Mouse (Mus musculus): ENCODE measurements around the gene Xlr3a. TPM values are rescaled to one million over a fixed set of nuclear protein-coding genes. Genes with fewer than 3 reads are reported as not detected.

Gene Xlr3a
- polyA plus RNA-seq, 1 experiment from 2014 or later = 3.8 TPM

GRCm38 (mm10) chrX:73062323-73062722, 34.6 kb downstream of the Xlr3a start:
- Histone ChIP-seq H3K4me3 (ENCODE audit: low read depth, low read length) (no peak overlapping the region), H3K9ac (ENCODE audit: low read length) (no peak overlapping the region), H3K4me1 (ENCODE audit: control insufficient read depth, insufficient read depth, low read length) (no peaks in the 10 kb centered on the region), H3K36me3 (ENCODE audit: control insufficient read depth, insufficient read depth, low read length) (no peaks in the 10 kb centered on the region), H3K27me3 (ENCODE audit: control insufficient read depth, insufficient read depth, low read length) (no peaks in the 10 kb centered on the region), H3K27ac (ENCODE audit: low read depth, low read length) (no peak overlapping the region), H3K4me2 (no peak overlapping the region), H3K9me3 (ENCODE audit: control insufficient read depth, low read length) (no peaks in the 10 kb centered on the region)
- DNase-seq (ENCODE audit: low spot score, missing footprints) (no peak), ATAC-seq (ENCODE audit: low FRiP score) (no peak)
- WGBS = 55% methylated on average over 5 of the region's 5 CpGs

DNA sequence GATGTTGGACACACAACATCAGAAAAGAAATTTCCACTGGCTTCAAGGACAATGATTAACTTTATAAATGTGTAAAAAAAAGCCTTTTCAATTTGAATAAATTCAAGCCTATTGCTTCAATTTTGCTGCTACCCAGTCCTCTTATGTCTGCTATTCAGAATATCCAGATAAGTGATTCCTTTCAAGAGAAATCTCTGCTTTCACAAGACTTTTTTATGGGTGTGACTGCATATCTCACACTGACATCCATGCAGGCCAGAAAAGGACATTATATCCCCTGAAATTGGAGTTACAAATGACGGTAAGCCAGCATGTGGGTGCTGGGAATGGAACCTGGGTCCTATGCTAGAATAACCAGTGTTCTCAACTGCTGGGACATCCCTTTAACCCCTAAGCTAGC, 35.4 kb downstream of the Xlr3a start:
- Histone ChIP-seq H3K4me1 (ENCODE audit: control insufficient read depth, insufficient read depth, low read length) (no peaks in the 10 kb centered on the region), H3K9me3 (ENCODE audit: control insufficient read depth, low read length) (no peaks in the 10 kb centered on the region), H3K27ac (ENCODE audit: low read depth, low read length) (no peak overlapping the region), H3K9ac (ENCODE audit: low read length) (no peak overlapping the region), H3K27me3 (ENCODE audit: control insufficient read depth, insufficient read depth, low read length) (no peaks in the 10 kb centered on the region), H3K4me2 (no peak overlapping the region), H3K36me3 (ENCODE audit: control insufficient read depth, insufficient read depth, low read length) (no peaks in the 10 kb centered on the region), H3K4me3 (ENCODE audit: low read depth, low read length) (no peak overlapping the region)
- no peak for ATAC-seq (ENCODE audit: low FRiP score)
- WGBS = 81% methylated on average over 1 of the region's 1 CpGs
- DNase-seq (ENCODE audit: low spot score, missing footprints) = no peak

DNA sequence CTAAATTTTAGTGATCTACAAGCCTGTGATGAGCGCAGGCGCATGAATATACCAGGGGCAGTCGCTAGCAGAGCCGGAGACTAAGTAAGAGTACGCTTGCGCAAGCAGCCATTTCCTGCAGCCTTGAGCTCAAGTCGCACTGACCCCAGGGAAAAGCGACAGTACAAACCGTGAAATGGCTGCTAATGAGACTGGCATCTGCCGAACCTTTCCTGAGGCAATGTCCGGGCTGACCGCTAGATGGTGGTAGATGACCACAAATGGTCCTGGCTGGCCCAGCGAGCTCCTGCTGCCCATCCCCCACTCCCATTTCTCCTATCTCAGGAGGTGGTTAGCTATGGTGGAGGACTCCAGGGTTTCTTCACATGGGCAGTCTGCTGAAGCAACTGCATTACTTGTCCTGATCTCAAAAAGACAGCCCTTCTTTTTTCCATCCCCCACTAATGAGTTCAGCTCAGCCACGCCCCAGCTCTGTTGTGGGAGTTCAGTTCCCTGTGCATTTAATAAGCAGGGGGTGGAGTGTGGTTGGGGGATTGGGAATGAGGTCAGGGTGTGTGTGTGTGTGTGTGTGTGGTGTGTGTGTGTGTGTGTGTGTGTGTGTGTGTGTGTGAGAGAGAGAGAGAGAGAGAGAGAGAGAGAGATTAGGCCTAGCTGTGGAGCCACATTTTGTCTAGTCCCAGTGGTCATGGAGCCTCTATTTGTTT, 42.9 kb downstream of the Xlr3a start:
- no peak overlapping the region for H3K4me3 ChIP-seq (ENCODE audit: low read depth, low read length)
- ATAC-seq (ENCODE audit: low FRiP score) (peak; percentile 96), DNase-seq (ENCODE audit: low spot score, missing footprints) (peak; percentile 99)
- H3K27me3 ChIP-seq (ENCODE audit: control insufficient read depth, insufficient read depth, low read length) = no peaks in the 10 kb centered on the region
- H3K36me3 ChIP-seq (ENCODE audit: control insufficient read depth, insufficient read depth, low read length) = no peaks in the 10 kb centered on the region
- no peak overlapping the region for H3K4me2 ChIP-seq
- H3K27ac ChIP-seq (ENCODE audit: low read depth, low read length) = no peak overlapping the region
- 16% methylated on average over 14 of the region's 14 CpGs for WGBS
- H3K9me3 ChIP-seq (ENCODE audit: control insufficient read depth, low read length) = no peaks in the 10 kb centered on the region
- H3K9ac ChIP-seq (ENCODE audit: low read length) = no peak overlapping the region
- no peaks in the 10 kb centered on the region for H3K4me1 ChIP-seq (ENCODE audit: control insufficient read depth, insufficient read depth, low read length)

DNA sequence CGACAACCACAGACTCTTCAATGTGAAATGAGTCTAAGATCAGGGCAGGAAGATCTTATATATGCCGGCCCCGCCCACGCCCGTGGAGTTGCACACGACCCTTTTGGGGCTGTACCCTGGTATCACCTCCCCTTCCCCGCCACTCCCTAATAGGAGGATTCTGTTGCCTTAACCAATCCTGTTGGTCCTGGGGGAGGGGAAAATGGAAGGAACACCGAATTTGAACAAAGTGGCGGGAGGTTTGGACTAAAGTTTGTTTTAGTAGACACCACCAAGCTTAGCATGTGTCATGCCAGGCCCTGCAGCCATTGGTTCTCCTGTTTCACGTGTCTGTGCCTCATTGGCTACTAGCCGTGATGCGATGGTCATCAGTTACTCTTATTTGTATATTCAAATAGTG, 57.2 kb downstream of the Xlr3a start:
- ATAC-seq (ENCODE audit: low FRiP score) = no peak
- 76% methylated on average over 12 of the region's 12 CpGs for WGBS
- H3K9ac ChIP-seq (ENCODE audit: low read length) = no peak overlapping the region

GRCm38 (mm10) chrX:73038831-73039230, 58.1 kb downstream of the Xlr3a start:
- Histone ChIP-seq H3K4me3 (ENCODE audit: low read depth, low read length) (no peak overlapping the region), H3K4me1 (ENCODE audit: control insufficient read depth, insufficient read depth, low read length) (no peaks in the 10 kb centered on the region), H3K9me3 (ENCODE audit: control insufficient read depth, low read length) (no peaks in the 10 kb centered on the region), H3K9ac (ENCODE audit: low read length) (no peak overlapping the region), H3K4me2 (no peak overlapping the region), H3K27me3 (ENCODE audit: control insufficient read depth, insufficient read depth, low read length) (no peaks in the 10 kb centered on the region), H3K27ac (ENCODE audit: low read depth, low read length) (no peak overlapping the region), H3K36me3 (ENCODE audit: control insufficient read depth, insufficient read depth, low read length) (no peaks in the 10 kb centered on the region)
- no peak for DNase-seq (ENCODE audit: low spot score, missing footprints)
- no peak for ATAC-seq (ENCODE audit: low FRiP score)
- 85% methylated on average over 8 of the region's 8 CpGs for WGBS

More for the DNA sequence above, 57.2 kb downstream of the Xlr3a start:
- no peak overlapping the region for H3K4me2 ChIP-seq
- H3K9me3 ChIP-seq (ENCODE audit: control insufficient read depth, low read length) = no peaks in the 10 kb centered on the region
- DNase-seq (ENCODE audit: low spot score, missing footprints) = no peak
- no peaks in the 10 kb centered on the region for H3K4me1 ChIP-seq (ENCODE audit: control insufficient read depth, insufficient read depth, low read length)
- H3K27me3 ChIP-seq (ENCODE audit: control insufficient read depth, insufficient read depth, low read length) = no peaks in the 10 kb centered on the region
- no peaks in the 10 kb centered on the region for H3K36me3 ChIP-seq (ENCODE audit: control insufficient read depth, insufficient read depth, low read length)
- H3K27ac ChIP-seq (ENCODE audit: low read depth, low read length) = no peak overlapping the region
- no peak overlapping the region for H3K4me3 ChIP-seq (ENCODE audit: low read depth, low read length)

DNA sequence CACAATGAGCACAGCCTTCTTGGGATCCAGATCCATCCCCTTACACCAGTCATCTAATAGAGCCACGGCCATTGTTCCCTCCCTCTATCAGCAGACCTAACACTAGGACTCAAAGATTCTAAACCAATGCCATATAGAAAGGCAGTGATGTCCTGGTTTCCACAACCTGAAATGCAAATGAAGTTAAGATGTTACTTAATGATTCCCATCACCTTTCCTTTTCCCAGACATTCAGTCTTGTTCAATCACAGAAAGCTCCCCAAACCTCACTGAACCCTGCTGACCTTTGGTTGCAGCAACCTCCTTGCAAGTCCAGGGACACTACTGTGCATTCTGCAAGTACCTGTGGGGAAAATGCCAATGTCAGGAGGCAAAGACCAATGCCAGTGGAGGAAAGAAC, 59.9 kb downstream of the Xlr3a start, which contains the start of gene Pnma5:
Gene Pnma5, minus strand, starts transcription at position 101 of the 400 bp plus-strand sequence.
- Histone ChIP-seq H3K27ac (ENCODE audit: low read depth, low read length) (no peak within 1 kb of the TSS), H3K36me3 (ENCODE audit: control insufficient read depth, insufficient read depth, low read length) (no peaks in the 10 kb centered on the region), H3K9ac (ENCODE audit: low read length) (no peak within 1 kb of the TSS), H3K27me3 (ENCODE audit: control insufficient read depth, insufficient read depth, low read length) (no peaks in the 10 kb centered on the region), H3K4me3 (ENCODE audit: low read depth, low read length) (no peak within 1 kb of the TSS), H3K9me3 (ENCODE audit: control insufficient read depth, low read length) (no peaks in the 10 kb centered on the region), H3K4me2 (no peak within 1 kb of the TSS), H3K4me1 (ENCODE audit: control insufficient read depth, insufficient read depth, low read length) (no peaks in the 10 kb centered on the region)
- DNase-seq (ENCODE audit: low spot score, missing footprints) (no peak), ATAC-seq (ENCODE audit: low FRiP score) (no peak)
- 86% methylated on average over 1 of the region's 1 CpGs for WGBS

Other genes starting within 250 kb of the Xlr3a start
- gene Cetn2, start 178.7 kb downstream of the Xlr3a start, polyA plus RNA-seq (2014; fragmentation: Nextera tagmentation; extraction: Ambion mirVana) = 136 and 148 TPM in 2 replicates
- gene Nsdhl, start 178.5 kb downstream of the Xlr3a start, polyA plus RNA-seq (2014; fragmentation: Nextera tagmentation; extraction: Ambion mirVana) = 52.5 and 54.4 TPM in 2 replicates
- 3.4 and 3.9 TPM in 2 replicates for gene Zfp185, start 109.8 kb downstream of the Xlr3a start, polyA plus RNA-seq (2014; fragmentation: Nextera tagmentation; extraction: Ambion mirVana)
- gene Pnma5, start 60.0 kb downstream of the Xlr3a start, polyA plus RNA-seq (2014; fragmentation: Nextera tagmentation; extraction: Ambion mirVana) = not detected in 2 replicates
- gene Pnma3, start 32.3 kb downstream of the Xlr3a start, polyA plus RNA-seq (2014; fragmentation: Nextera tagmentation; extraction: Ambion mirVana) = 0.57 and 0.59 TPM in 2 replicates
- 0.42 and 0.58 TPM in 2 replicates for gene Xlr4a, start 14.6 kb downstream of the Xlr3a start, polyA plus RNA-seq (2014; fragmentation: Nextera tagmentation; extraction: Ambion mirVana)
- gene Gm14685, start 20.0 kb upstream of the Xlr3a start, polyA plus RNA-seq (2014; fragmentation: Nextera tagmentation; extraction: Ambion mirVana) = 0.23 TPM in 1 of 2 replicates, not detected in the other
- not detected in 2 replicates for gene Xlr5b, start 51.7 kb upstream of the Xlr3a start, polyA plus RNA-seq (2014; fragmentation: Nextera tagmentation; extraction: Ambion mirVana)
- 0.27 TPM in 1 of 2 replicates, not detected in the other for gene DXBay18, start 52.4 kb upstream of the Xlr3a start, polyA plus RNA-seq (2014; fragmentation: Nextera tagmentation; extraction: Ambion mirVana)
- gene Spin2d, start 79.9 kb upstream of the Xlr3a start, polyA plus RNA-seq (2014; fragmentation: Nextera tagmentation; extraction: Ambion mirVana) = not detected in 2 replicates
- 16.1 and 18.9 TPM in 2 replicates for gene Xlr3b, start 95.1 kb upstream of the Xlr3a start, polyA plus RNA-seq (2014; fragmentation: Nextera tagmentation; extraction: Ambion mirVana)
- gene Xlr4b, start 117.2 kb upstream of the Xlr3a start, polyA plus RNA-seq (2014; fragmentation: Nextera tagmentation; extraction: Ambion mirVana) = 0.31 and 0.32 TPM in 2 replicates
- 16.0 and 19.4 TPM in 2 replicates for gene F8a, start 131.2 kb upstream of the Xlr3a start, polyA plus RNA-seq (2014; fragmentation: Nextera tagmentation; extraction: Ambion mirVana)
- gene Xlr4c, start 146.0 kb upstream of the Xlr3a start, polyA plus RNA-seq (2014; fragmentation: Nextera tagmentation; extraction: Ambion mirVana) = 0.12 and 0.22 TPM in 2 replicates
- gene Xlr3c, start 168.3 kb upstream of the Xlr3a start, polyA plus RNA-seq (2014; fragmentation: Nextera tagmentation; extraction: Ambion mirVana) = 0.11 and 0.14 TPM in 2 replicates
- gene Xlr5a, start 195.9 kb upstream of the Xlr3a start, polyA plus RNA-seq (2014; fragmentation: Nextera tagmentation; extraction: Ambion mirVana) = not detected in 2 replicates
- gene Xlr5c, start 195.9 kb upstream of the Xlr3a start, polyA plus RNA-seq (2014; fragmentation: Nextera tagmentation; extraction: Ambion mirVana) = not detected in 2 replicates
- not detected in 2 replicates for gene Gm45015, start 239.7 kb upstream of the Xlr3a start, polyA plus RNA-seq (2014; fragmentation: Nextera tagmentation; extraction: Ambion mirVana)
- 15.9 and 17.7 TPM in 2 replicates for gene Zfp275, start 245.5 kb upstream of the Xlr3a start, polyA plus RNA-seq (2014; fragmentation: Nextera tagmentation; extraction: Ambion mirVana)

All from midbrain, embryonic 11.5 days (tissue).